Mouse (Mus musculus): Measurements from ENCODE around the gene Sec24b. TPM values are rescaled to one million over a fixed set of nuclear protein-coding genes. Genes with fewer than 3 reads are reported as not detected.

Gene Sec24b
- polyA plus RNA-seq, 1 experiment from 2014 or later, result 29.6 TPM

GRCm38 (mm10) chr3:129948359-129948758 is 113.0 kb downstream of the Sec24b start:
- Histone ChIP-seq H3K4me1 (ENCODE audit: control insufficient read depth, insufficient read depth, low read depth, low read length) (no peaks in the 10 kb centered on the region), H3K9ac (ENCODE audit: low read depth, low read length) (no peak overlapping the region), H3K27ac (ENCODE audit: low read depth, low read length) (no peak overlapping the region), H3K4me3 (ENCODE audit: low read length) (no peak overlapping the region), H3K4me2 (ENCODE audit: low read length) (no peak overlapping the region), H3K36me3 (ENCODE audit: control insufficient read depth, insufficient read depth, low read length) (no peaks in the 10 kb centered on the region), H3K9me3 (ENCODE audit: control insufficient read depth, low read length) (no peaks in the 10 kb centered on the region), H3K27me3 (replicated peaks; ENCODE audit: control insufficient read depth, insufficient read depth, low read length) (no peaks in the 10 kb centered on the region)
- no peak for ATAC-seq
- WGBS, result 85% methylated on average over 5 of the region's 5 CpGs

GRCm38 (mm10) chr3:129946217-129946914 is 115.0 kb downstream of the Sec24b start:
- H3K27me3 ChIP-seq (replicated peaks; ENCODE audit: control insufficient read depth, insufficient read depth, low read length), result no peaks in the 10 kb centered on the region
- H3K9me3 ChIP-seq (ENCODE audit: control insufficient read depth, low read length), result no peaks in the 10 kb centered on the region
- no peaks in the 10 kb centered on the region for H3K36me3 ChIP-seq (ENCODE audit: control insufficient read depth, insufficient read depth, low read length)
- no peak overlapping the region for H3K9ac ChIP-seq (ENCODE audit: low read depth, low read length)
- H3K4me1 ChIP-seq (ENCODE audit: control insufficient read depth, insufficient read depth, low read depth, low read length), result no peaks in the 10 kb centered on the region
- WGBS, result 74% methylated on average over 5 of the region's 5 CpGs
- H3K4me3 ChIP-seq (ENCODE audit: low read length), result no peak overlapping the region
- no peak overlapping the region for H3K27ac ChIP-seq (ENCODE audit: low read depth, low read length)
- no peak for ATAC-seq
- no peak overlapping the region for H3K4me2 ChIP-seq (ENCODE audit: low read length)

GRCm38 (mm10) chr3:129943813-129944212 is 117.5 kb downstream of the Sec24b start:
- H3K4me2 ChIP-seq (ENCODE audit: low read length), result no peak overlapping the region
- H3K27me3 ChIP-seq (replicated peaks; ENCODE audit: control insufficient read depth, insufficient read depth, low read length), result no peaks in the 10 kb centered on the region
- no peak overlapping the region for H3K27ac ChIP-seq (ENCODE audit: low read depth, low read length)
- no peak overlapping the region for H3K4me3 ChIP-seq (ENCODE audit: low read length)
- H3K36me3 ChIP-seq (ENCODE audit: control insufficient read depth, insufficient read depth, low read length), result no peaks in the 10 kb centered on the region
- H3K9ac ChIP-seq (ENCODE audit: low read depth, low read length), result no peak overlapping the region
- H3K4me1 ChIP-seq (ENCODE audit: control insufficient read depth, insufficient read depth, low read depth, low read length), result no peaks in the 10 kb centered on the region
- 87% methylated on average over 4 of the region's 4 CpGs for WGBS
- no peaks in the 10 kb centered on the region for H3K9me3 ChIP-seq (ENCODE audit: control insufficient read depth, low read length)
- no peak for ATAC-seq

GRCm38 (mm10) chr3:129941291-129941690 is 120.1 kb downstream of the Sec24b start:
- H3K4me1 ChIP-seq (ENCODE audit: control insufficient read depth, insufficient read depth, low read depth, low read length), result no peaks in the 10 kb centered on the region
- no peaks in the 10 kb centered on the region for H3K36me3 ChIP-seq (ENCODE audit: control insufficient read depth, insufficient read depth, low read length)
- no peak overlapping the region for H3K27ac ChIP-seq (ENCODE audit: low read depth, low read length)
- no peak for ATAC-seq
- H3K27me3 ChIP-seq (replicated peaks; ENCODE audit: control insufficient read depth, insufficient read depth, low read length), result no peaks in the 10 kb centered on the region
- H3K4me3 ChIP-seq (ENCODE audit: low read length), result no peak overlapping the region
- no peak overlapping the region for H3K4me2 ChIP-seq (ENCODE audit: low read length)
- H3K9me3 ChIP-seq (ENCODE audit: control insufficient read depth, low read length), result no peaks in the 10 kb centered on the region
- no peak overlapping the region for H3K9ac ChIP-seq (ENCODE audit: low read depth, low read length)
- 97% methylated on average over 1 of the region's 1 CpGs for WGBS

GRCm38 (mm10) chr3:129940780-129941179 is 120.6 kb downstream of the Sec24b start:
- Histone ChIP-seq H3K27ac (ENCODE audit: low read depth, low read length) (no peak overlapping the region), H3K9ac (ENCODE audit: low read depth, low read length) (no peak overlapping the region), H3K4me1 (ENCODE audit: control insufficient read depth, insufficient read depth, low read depth, low read length) (no peaks in the 10 kb centered on the region), H3K4me2 (ENCODE audit: low read length) (no peak overlapping the region), H3K27me3 (replicated peaks; ENCODE audit: control insufficient read depth, insufficient read depth, low read length) (no peaks in the 10 kb centered on the region), H3K9me3 (ENCODE audit: control insufficient read depth, low read length) (no peaks in the 10 kb centered on the region), H3K4me3 (ENCODE audit: low read length) (no peak overlapping the region), H3K36me3 (ENCODE audit: control insufficient read depth, insufficient read depth, low read length) (no peaks in the 10 kb centered on the region)
- 92% methylated on average over 2 of the region's 2 CpGs for WGBS
- ATAC-seq, result no peak

GRCm38 (mm10) chr3:129939058-129939457 is 122.3 kb downstream of the Sec24b start:
- no peaks in the 10 kb centered on the region for H3K36me3 ChIP-seq (ENCODE audit: control insufficient read depth, insufficient read depth, low read length)
- no peaks in the 10 kb centered on the region for H3K9me3 ChIP-seq (ENCODE audit: control insufficient read depth, low read length)
- H3K27me3 ChIP-seq (replicated peaks; ENCODE audit: control insufficient read depth, insufficient read depth, low read length), result no peaks in the 10 kb centered on the region
- WGBS, result 50% methylated on average over 7 of the region's 7 CpGs
- no peak overlapping the region for H3K4me3 ChIP-seq (ENCODE audit: low read length)
- H3K4me2 ChIP-seq (ENCODE audit: low read length), result no peak overlapping the region
- no peaks in the 10 kb centered on the region for H3K4me1 ChIP-seq (ENCODE audit: control insufficient read depth, insufficient read depth, low read depth, low read length)
- no peak overlapping the region for H3K9ac ChIP-seq (ENCODE audit: low read depth, low read length)
- H3K27ac ChIP-seq (ENCODE audit: low read depth, low read length), result no peak overlapping the region
- no peak for ATAC-seq

GRCm38 (mm10) chr3:129937848-129938247 is 123.5 kb downstream of the Sec24b start:
- Histone ChIP-seq H3K27ac (ENCODE audit: low read depth, low read length) (no peak overlapping the region), H3K27me3 (replicated peaks; ENCODE audit: control insufficient read depth, insufficient read depth, low read length) (no peaks in the 10 kb centered on the region), H3K9me3 (ENCODE audit: control insufficient read depth, low read length) (no peaks in the 10 kb centered on the region), H3K4me3 (ENCODE audit: low read length) (no peak overlapping the region), H3K4me1 (ENCODE audit: control insufficient read depth, insufficient read depth, low read depth, low read length) (no peaks in the 10 kb centered on the region), H3K4me2 (ENCODE audit: low read length) (no peak overlapping the region), H3K9ac (ENCODE audit: low read depth, low read length) (no peak overlapping the region), H3K36me3 (ENCODE audit: control insufficient read depth, insufficient read depth, low read length) (no peaks in the 10 kb centered on the region)
- WGBS, result 54% methylated on average over 3 of the region's 3 CpGs
- no peak for ATAC-seq

- Histone ChIP-seq H3K4me1 (ENCODE audit: control insufficient read depth, insufficient read depth, low read depth, low read length) (no peaks in the 10 kb centered on the region), H3K27ac (ENCODE audit: low read depth, low read length) (no peak overlapping the region), H3K4me2 (ENCODE audit: low read length) (no peak overlapping the region), H3K4me3 (ENCODE audit: low read length) (no peak overlapping the region), H3K9me3 (ENCODE audit: control insufficient read depth, low read length) (no peaks in the 10 kb centered on the region), H3K9ac (ENCODE audit: low read depth, low read length) (no peak overlapping the region), H3K27me3 (replicated peaks; ENCODE audit: control insufficient read depth, insufficient read depth, low read length) (no peaks in the 10 kb centered on the region), H3K36me3 (ENCODE audit: control insufficient read depth, insufficient read depth, low read length) (no peaks in the 10 kb centered on the region)
- WGBS, result 70% methylated on average over 9 of the region's 9 CpGs
- no peak for ATAC-seq
Observed at GRCm38 (mm10) chr3:129936561-129936960, 124.8 kb downstream of the Sec24b start.
